Mouse (Mus musculus) urinary bladder, postnatal 10 days (tissue): ENCODE data around the gene Ccdc9.

ENCODE experiments used
- DNase-seq: peaks from one replicate; pipeline ENCODE4 v3.0.0; 2022; ENCODE audit warnings: low spot score

Ccdc9 gene

DNA sequence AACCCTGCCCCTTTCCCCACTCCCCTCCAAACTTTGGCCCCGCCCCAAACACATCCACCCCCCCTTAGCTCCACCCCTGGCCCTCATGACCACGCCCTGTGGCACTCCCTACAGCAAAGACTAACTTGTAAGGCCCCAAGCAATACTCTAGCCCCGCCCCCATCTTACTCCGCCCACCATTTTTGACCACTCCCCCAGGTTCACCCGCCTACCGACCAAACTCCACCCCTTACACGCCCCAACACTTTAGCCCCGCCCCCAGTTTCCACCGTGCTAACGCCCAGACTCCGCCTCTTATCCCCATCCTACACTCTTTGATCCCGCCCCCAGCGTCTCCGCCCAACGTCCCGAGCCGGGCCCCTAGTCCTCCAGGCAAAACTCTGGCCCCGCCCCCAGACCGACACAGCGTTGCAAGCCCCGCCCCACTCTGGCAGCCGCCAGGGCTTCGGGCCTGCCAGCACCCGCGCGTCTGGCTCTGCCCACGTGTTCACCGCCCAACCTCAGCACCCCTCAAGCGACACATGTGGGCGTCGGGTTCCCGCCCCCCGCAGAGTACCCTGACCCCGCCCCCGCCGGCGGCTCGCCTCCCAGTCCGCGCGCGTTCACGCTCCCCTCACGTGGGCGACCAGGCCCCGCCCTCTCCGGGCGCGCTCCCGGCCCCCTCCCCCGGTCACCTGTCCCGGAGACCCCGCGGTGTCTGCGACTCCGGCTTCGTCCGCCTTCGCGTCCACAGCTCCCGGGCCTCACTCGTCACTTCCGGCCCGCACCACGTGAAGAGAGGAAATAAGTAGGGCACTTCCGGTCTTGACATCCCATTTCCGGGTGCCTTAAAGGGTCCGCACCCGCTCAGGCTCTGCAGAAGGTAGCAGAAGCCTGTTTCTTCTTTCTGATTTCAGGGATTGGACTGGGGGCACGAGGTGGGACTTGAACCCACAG lies at the start of gene Ccdc9:
Gene Ccdc9, minus strand, starts transcription at position 770 of the 936 bp plus-strand sequence.
- peak; percentile 100 for DNase-seq

DNA sequence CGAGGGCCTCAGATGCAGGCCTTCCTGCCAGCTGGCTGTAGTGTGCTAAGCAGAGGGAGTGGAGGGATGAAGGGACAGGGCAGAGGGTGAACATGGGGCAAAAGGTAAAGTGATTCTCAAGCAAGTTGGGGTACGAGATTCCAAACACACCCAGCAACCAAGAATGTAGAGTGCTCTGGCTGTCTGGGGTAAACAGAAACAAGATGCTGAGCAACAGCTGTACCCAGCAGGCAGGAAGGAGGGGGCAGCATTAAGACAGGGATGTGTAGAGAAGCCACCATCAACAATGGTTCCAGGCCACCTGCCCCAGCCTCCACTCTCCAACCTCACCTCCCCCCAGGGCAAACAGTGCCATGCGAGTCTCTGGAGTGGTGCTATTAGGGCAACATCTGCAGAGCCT lies 42.6 kb upstream of the Ccdc9 start:
- DNase-seq: no peak

DNA sequence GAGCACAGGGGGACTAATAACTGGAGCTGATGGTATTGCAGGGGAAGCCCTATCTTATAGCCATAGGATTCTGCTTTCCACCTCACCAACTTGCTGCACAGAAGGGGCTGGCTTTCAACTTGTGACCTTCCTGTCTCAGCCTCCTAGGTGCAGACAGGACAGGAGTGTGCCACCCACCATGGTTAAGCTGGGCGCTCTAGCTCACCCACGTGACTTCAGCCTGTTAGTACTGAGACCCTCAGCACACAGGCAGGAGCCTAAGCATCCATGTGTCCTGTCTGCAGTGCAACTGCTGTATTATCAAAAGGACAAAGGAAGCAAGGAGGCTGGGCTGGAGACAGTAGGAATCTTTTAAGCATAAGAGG lies 40.0 kb upstream of the Ccdc9 start:
- DNase-seq: no peak

DNA sequence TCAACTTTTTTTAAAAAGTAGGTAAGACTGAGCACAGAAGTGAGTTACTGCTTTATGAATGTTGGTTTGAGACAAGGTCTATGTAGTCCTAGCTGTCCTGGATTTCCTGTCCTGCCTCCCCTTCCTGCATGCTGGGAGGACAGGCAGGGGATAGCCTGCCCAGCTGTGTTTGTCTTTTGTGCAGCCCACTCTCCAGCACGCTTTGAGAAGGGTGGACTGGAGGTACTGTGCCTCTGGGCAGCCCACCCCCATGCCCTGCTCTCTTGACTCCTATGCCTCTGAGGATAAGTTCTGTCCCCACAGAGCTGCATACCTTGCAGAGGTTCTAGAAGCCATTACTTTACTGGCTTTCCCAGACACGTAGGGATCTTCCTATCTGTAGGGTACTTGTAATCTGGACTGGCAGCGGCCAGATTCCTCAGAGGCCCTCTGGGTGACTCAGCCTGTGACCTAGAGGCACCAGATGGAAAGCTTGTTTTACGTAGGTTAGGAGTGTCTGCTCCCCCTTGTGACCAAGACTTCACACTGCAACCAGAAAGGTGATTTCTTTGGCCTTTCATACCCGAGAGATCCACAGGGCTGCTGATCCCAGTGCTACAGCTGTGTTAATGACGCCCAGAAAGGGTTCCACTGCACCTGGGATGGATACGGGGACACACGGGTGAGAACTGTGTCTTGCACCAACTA lies 39.5 kb upstream of the Ccdc9 start:
- no peak for DNase-seq

DNA sequence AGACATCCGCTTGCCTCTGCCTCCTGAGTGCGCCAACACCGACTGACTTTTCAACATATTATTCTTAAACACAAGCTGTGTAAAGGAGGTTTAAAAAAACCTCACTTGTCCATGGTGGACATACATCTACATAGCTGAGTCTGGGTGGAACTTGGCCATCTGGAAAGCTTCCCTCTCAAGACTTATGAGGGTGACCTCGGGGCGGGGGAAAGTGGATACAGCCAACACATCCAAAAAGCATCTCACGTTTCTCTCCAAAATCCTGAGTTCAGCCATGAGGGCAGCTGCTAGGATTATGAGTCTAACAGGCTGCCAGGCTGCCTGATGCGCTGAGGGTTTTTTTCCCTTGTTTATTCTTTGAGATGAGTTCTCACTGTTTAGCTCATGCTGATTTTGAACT lies 38.1 kb upstream of the Ccdc9 start:
- DNase-seq: no peak

DNA sequence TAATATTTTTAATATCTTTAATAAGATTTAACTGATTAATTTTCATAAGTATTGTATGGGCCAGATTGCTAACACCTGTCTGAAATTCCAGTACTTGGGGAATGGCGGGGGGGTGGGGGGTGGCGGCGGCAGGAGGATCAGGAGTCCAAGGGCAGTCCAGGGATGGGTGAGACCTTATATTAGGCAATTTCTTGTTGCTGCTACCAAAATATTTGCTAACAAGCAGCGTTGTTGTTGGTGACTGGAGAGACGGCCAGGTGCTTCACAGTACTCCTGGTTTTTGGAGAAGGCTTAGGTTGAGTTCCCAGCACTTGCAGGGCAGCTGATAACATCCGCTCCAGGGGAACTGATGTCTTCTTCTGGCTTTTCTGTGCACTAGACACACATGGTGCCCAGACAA lies 33.9 kb upstream of the Ccdc9 start:
- no peak for DNase-seq

DNA sequence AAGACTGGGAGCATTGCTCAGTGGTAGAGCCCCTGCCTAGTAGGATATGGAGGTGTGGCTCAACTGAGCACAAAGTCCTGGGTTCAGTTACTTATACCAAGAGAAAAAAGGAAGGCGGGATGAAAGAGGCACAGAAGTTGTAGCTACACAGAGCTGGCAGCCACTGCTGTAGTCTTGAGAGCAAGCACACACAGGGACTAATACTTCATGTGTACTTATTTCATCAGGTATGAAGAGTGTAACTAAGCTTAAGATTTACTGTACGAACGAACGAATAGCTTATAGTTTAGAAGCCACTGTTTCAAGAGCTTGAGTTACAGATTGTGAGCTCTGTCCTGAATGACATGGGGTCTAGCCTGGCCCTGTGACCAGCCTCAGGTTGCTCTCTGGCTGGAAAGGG lies 32.6 kb upstream of the Ccdc9 start:
- DNase-seq: no peak

DNA sequence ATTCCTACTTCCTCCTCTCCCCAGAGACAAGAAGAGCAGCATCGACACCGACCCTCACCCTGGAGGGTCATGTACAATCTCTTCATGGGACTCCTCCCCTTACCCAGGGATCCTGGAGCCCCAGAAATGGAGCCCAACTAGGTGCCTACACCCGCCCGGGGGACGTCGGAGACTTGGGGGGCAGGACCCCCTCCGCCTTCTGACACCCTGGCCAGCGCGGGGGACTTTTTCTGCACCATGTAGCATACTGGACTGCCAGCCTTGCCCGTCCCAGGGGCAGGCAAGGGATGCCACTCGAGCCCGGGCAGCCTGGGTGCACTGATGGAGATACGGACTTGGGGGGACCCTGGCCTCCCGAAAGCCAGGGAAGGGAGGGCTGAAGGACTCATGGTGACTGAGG lies 30.5 kb upstream of the Ccdc9 start:
- DNase-seq: no peak

DNA sequence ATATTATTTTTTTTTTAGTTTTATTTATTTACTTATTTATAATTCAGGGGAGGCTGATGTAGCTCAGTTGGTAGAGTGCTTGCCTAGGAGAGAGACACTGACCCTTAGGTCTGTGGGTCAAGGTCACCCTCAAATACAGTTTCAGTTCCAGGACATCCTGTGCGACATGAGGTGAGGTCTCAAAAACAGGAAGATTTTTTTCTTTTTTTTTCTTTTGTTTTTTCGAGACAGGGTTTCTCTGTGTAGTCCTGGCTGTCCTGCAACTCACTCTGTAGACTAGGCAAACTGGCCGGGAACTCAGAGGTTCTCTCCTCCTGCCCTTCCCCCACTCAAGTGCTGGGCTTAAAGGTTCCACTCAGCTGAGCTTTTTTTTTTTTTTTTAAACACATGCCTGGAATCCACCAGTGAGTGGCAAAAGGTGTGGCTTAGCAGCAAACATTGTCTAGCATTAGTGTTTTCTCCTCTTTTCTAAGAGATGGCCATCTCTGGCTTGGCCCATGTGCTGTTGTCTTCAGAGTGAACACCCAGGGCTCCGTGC lies 28.7 kb upstream of the Ccdc9 start:
- DNase-seq: no peak

DNA sequence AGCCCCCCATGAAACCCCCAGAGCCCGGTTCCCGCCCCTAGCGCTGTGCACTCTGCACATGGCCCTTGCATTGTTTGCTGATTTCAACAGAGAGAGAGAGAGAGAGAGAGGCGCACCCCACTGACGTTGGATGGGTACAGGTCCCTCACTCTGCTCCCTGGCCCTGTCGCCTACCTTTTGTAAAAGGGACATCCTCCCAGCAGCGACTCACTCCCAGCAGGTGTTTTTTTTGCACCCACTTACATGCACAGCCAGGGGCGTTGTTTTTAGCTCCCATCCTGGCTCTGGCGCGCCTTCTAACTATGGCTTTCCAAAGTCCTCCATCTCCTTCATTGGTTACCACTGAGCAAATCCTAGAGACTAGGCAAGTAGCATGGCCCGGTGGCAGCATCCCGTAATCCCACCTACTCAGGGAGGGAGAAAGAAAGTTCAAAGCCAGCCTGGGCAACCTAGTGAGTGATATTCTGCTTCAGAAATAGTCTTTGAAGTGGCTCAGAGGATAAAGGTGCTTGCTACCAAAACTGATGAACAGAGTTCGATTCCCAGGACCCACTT lies 27.7 kb upstream of the Ccdc9 start:
- no peak for DNase-seq

DNA sequence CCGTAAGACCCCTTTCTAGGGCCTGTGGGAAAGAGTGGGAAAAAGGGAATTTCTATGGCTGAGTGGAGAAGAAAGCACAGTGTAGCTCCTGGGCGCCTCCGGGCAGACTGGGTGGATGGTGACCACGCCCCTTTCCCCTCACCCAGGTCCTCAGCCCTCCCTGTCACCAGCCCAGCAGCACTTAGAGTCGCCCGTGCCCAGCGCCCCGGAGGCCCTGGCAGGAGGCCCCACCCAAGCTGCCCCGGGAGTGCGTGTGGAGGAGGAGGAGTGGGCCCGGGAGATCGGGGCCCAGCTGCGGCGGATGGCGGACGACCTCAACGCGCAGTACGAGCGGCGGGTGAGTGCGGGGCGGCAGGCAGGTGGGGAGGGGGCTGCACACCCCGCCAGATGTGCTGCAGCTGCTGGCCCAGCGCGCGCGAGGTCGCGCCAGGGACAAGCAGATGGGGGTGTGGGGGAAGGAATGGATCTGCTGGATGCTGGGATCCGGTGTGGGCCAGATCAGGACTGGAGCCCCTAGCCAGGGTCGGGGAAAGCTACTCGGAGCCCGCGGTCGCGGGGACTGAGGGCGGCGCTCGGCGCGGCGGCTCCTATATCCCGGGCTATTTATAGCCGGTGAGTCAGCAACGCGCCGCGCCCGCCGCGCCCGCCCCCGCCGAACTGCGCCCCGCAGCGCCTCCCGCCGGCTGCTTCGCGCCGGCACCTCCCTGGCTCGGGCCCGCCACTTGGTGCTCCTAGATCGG lies 27.1 kb upstream of the Ccdc9 start:
- DNase-seq: peak; percentile 44

DNA sequence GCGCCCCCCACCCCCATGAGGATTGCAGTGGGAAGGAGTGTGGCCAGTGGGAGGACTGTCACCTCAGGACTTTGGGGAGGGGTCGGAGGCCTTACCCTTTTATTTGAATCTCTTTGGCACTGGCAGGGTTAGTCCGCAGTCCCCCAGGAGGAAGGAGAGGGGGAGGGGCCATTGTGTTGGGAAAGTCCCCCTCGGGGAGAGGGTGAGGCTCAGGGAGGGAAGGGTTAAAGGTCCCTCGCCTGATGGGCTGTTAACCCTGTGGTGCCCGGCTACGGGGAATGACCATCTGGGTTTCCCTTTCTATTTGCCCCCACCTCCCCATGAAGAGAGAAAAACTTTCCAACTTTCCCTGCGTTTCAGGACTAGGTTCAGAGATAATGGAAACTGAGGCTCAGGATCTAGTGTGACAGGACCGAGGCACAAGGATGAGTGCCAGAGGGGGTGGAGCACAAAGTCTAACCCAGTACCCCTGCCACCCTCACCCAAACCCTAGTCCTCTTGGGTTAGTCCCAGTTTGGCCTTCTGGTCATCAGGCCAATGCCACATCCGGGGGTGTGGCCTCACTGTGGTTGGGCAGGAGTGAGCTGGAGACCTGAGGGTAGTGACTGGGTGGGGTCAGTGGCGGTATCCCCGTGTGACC lies 26.2 kb upstream of the Ccdc9 start:
- no peak for DNase-seq

DNA sequence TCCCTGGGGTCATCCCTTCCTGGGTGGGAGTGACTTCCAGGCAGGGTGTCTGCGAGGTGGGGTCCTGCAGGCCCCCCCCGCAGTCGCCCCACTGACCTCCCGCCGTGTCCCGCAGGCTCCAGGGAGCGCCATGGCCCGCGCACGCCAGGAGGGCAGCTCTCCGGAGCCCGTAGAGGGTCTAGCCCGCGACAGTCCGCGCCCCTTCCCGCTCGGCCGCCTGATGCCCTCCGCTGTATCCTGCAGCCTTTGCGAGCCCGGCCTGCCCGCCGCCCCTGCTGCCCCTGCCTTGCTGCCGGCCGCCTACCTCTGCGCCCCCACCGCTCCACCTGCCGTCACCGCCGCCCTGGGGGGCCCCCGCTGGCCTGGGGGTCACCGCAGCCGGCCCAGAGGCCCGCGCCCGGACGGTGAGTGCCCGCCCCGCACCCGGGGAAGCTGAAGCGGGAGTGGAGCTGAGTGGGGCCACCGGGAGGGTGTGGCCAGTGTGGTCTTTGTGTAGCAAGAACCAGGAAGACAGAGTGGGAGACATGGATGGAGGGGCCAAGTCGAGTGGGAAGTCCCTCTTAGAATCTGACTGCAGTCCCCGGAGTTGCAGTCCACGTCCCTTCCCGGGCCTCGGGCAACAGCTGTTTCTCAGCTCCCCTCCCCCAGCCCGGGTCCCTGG lies 25.5 kb upstream of the Ccdc9 start:
- DNase-seq: no peak

DNA sequence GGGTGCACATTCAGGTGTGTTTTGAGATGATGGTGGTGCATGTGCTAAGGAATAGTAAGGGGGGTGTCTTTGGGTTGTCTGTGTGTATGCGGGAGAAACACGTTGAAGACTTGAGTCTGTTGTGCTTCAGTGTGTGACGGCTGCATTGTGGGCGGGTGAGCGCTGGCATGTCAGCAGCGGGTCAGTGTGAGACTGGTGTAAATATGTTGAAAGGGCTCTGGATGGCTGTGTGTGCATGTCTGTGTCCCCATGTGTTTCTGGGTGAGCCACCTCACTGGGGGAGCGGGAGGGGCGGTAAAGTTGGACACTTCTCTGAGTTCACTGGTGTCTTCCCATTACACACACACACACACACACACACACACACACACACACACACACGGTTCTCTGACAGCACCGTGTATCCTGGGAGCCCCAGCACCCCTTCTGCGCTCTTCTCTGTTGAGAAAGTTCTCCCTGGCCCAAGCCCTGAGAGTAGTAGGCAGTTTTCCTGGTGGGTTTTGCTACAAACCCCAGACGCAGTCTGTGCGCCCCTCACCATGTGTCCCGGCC lies 24.9 kb upstream of the Ccdc9 start:
- no peak for DNase-seq

DNA sequence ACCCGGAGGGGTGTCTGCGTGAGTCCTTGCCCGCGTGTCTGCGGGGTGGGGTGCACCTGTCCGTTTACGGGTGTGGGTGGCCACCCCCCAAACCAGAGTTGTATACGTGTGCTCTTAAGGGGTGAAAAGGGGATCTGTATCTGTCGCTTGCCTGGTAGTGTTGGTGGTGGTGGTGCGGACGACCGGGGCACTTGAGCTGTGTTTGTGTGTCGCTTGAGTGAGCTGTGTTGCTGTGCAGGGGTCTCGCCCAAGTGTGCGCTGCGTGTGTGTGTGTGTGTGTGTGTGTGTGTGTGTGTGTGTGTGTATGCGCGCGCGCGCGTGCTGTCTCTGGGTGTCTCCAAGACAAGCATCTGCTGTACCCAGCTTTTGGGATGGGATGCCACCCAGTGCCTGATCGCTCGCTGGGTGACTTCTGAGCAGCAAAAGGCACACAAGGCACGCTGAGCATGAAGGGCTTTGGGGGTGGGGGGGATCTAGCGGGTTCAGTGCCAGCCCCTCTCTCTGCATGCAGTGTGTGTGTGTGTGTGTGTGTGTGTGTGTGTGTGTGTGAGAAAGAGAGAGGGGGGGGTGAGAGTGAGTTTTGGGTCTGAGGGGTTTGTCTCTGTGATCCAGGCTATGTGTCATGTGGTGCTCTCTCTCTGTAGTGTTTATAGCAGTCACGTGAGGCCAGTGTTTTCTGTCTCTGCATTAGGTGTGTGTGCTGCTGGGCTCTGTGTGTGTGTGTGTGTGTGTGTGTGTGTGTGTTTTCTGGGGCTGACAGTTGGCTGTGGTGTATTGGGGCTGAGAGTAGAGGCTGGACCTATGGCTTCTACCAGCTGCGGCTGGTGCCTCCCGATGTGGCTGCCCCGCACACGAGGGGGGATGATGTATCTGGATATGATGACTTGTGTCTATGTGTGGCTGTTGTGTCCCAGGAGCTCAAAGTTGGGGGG lies 24.2 kb upstream of the Ccdc9 start:
- DNase-seq: no peak

DNA sequence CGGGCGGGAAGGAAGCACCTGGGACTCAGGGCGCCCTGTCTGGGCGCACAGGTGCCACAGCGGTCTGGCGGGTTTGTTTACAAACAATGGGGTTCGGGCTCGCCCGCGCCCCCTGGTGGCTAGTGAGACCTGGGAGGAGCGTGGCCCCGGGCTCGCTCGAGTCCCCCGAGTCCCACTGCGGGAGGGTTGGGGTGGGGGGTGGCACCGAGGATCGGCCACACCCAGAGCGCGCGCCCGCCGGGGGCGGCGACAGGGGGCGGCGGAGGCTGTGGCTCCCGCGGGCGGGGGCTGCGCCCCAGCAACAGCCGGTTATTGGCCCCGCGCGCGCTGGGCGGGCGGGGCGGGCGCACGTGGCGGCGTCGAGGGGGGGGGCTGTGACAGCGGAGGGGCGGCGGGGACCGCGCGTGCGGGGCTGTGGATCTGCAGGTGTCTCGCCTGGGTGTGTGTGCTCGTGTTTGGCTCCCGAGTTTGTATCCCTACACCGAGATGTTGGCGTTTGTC lies 23.5 kb upstream of the Ccdc9 start:
- no peak for DNase-seq

DNA sequence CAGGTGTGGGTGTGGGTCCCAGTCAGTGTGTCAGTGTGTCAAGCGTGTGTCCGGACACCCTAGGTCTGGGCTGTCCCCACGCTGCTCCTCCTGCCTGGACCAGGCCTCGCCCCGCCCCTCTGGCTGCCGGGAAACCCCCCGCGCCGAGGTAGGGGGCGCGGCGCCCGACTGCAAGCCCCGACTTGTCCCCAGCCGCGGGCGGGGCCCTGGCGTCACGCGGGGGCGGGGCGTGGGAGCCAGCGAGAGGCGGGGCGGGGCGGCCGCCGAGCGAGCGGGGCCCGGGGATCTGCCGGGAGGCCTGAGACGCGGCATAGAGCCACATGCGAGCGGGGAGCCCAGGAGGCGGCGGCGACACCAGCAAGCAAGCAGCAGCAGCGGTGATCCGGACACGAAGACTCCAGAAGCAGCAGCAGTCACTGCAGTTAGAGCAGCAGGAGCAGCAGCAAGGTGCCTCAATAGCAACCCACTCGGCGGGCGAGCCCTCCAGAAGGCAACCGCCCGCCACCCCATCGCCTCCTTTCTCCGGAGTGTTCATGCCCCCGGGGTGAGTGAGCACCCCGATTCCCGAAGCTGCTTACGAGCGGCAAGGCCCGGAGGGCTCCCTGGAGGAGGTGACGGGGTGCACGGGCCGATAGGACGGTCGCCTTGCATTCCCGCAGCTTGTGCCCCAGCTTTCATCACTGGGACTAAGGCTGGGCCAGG lies 22.9 kb upstream of the Ccdc9 start:
- DNase-seq: peak; percentile 67

DNA sequence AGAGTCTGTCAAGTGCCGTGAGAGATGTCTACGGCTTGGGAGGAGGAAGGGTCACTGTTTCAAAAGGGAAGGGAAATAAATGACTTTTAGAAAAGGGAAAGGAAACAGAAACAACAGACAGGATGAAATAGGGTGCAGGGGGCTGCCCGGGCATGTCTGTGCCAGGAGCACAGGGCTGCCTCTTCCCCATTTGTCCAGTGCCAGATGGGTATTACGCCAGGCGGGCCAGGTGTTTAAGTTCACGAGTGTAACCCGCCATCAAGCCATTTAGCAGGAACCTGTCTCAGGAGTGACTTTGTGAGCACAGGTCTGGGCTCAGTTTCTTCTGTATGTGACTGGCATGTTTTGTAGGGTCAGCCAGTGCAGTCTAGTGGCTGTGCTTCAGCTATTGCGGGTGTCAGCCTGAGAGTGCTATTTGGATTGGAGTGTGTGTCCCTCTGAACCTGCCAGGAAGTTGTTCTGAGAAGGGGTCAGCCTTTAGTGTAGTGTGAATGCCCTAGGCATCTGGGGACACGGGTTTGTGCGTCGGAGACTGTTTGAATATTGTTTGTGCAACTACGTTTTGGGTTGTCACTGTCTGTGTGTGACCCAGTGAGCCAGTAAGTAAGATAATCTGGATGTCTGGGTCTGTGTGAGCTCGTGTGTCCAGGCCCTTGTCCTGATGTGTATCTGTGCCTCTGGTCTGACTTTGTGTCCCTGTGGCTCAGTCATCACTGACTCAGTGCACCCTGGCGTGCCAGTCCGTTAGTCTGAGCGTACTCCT lies 22.1 kb upstream of the Ccdc9 start:
- DNase-seq: no peak
